Mouse (Mus musculus): ENCODE results near the gene Lif.

DNA sequence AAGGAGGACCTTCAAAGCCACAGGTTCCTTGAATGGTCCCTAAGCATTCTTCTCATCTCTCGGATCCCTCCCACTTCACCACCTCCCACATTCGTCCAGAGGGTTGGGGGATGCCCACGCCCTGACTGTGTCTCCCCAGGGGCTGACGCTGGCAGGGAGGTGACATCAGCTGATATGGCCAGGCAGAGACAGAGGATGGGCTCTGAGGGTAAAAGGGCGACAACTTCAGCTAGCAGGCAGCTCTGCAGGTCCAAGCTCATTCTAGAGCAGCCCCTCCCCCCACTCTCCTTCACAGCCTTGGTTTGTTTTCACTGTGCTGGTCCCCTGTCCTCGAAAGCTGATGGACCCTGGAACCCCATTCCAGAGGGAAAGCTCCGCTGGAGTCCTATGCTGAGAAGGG is 41.3 kb downstream of the Lif start:
- TF ChIP-seq POLR2A (IDR thresholded peaks at IDR 0.05; ENCODE audit: low read depth, low read length) (no peak), CTCF (conservative IDR thresholded peaks at IDR 0.05; ENCODE audit: insufficient read depth, insufficient read length, low read depth, low read length) (no peak)

Measured in kidney, adult 2 months (tissue).